Mouse (Mus musculus) stomach, embryonic 14.5 days (tissue): ENCODE results near the gene Clec2h. TPM values are rescaled to one million over a fixed set of nuclear protein-coding genes. Genes with fewer than 3 reads are reported as not detected.

Experiments used
- ATAC-seq: fragments of 200-750 bp; cut with Nextera tagmentation; 2 replicates; pipeline ENCODE4 v1.8.0; 2017; ENCODE audit warnings: low read depth, moderate TSS enrichment; ENCODE audit not compliant: insufficient number of reproducible peaks, insufficient read depth, low FRiP score
- H3K27ac ChIP-seq: fragments of 300-500 bp; sonication (generic); 2 replicates; pipeline ENCODE4 v1.5.1; 2014; ENCODE audit warnings: mild to moderate bottlenecking, low read length, moderate library complexity, mixed read lengths
- H3K27me3 ChIP-seq: fragments of 300-500 bp; sonication (generic); 2 replicates; pipeline ENCODE4 v1.6.1; 2014; ENCODE audit warnings: low read length, control low read depth, mixed read lengths; ENCODE audit not compliant: control insufficient read depth, insufficient read depth
- H3K36me3 ChIP-seq: fragments of 300-500 bp; sonication (generic); 2 replicates; pipeline ENCODE4 v1.6.1; 2014; ENCODE audit warnings: mild to moderate bottlenecking, control low read depth, low read length, moderate library complexity, mixed read lengths; ENCODE audit not compliant: control insufficient read depth, insufficient read depth
- H3K4me1 ChIP-seq: fragments of 300-500 bp; sonication (generic); 2 replicates; pipeline ENCODE4 v1.6.1; 2014; ENCODE audit warnings: low read length, control low read depth, mixed read lengths; ENCODE audit not compliant: control insufficient read depth, insufficient read depth
- H3K4me2 ChIP-seq: fragments of 300-500 bp; sonication (generic); replicated peaks from 2 replicates; pipeline ENCODE4 v1.6.1; 2014; ENCODE audit warnings: low read depth, low read length, control low read depth
- H3K4me3 ChIP-seq: fragments of 300-500 bp; sonication (generic); 2 replicates; pipeline ENCODE4 v1.5.1; 2014; ENCODE audit warnings: low read depth, low read length, control low read depth
- H3K9ac ChIP-seq: fragments of 300-500 bp; sonication (generic); replicated peaks from 2 replicates; pipeline ENCODE4 v1.6.1; 2014; ENCODE audit warnings: low read depth, mild to moderate bottlenecking, control low read depth, low read length, moderate library complexity, mixed read lengths
- H3K9me3 ChIP-seq: fragments of 300-500 bp; sonication (generic); 2 replicates; pipeline ENCODE4 v1.6.1; 2016; ENCODE audit warnings: low read depth, low read length, control low read depth; ENCODE audit not compliant: control insufficient read depth
- WGBS: fragments of 180-500 bp; shearing (Covaris S2); extraction: QIAGEN DNeasy Blood & Tissue Kit; methylation state at CpG from one replicate; pipeline ENCODE4 v1.1.7; 2014; 5-methylcytosine and 5-hydroxymethylcytosine counted together
- polyA plus RNA-seq: library from polyadenylated mRNA; unstranded; fragments of >200 nt; fragmentation: Nextera tagmentation; extraction: Ambion mirVana; gene quantifications from 2 replicates; pipeline ENCODE4 v1.2.1, GENCODE M21; 2014

Gene Clec2h
- polyA plus RNA-seq, 1 experiment from 2014 or later, result not detected

GRCm38 (mm10) chr6:128669936-128670335, 7.8 kb downstream of the Clec2h start:
- Histone ChIP-seq H3K36me3 (no peaks in the 10 kb centered on the region), H3K4me1 (no peaks in the 10 kb centered on the region), H3K4me3 (no peak overlapping the region), H3K27me3 (no peaks in the 10 kb centered on the region), H3K27ac (no peak overlapping the region), H3K9me3 (no peaks in the 10 kb centered on the region), H3K4me2 (no peak overlapping the region), H3K9ac (no peak overlapping the region)
- WGBS, result 42% methylated on average over 4 of the region's 4 CpGs
- no peak for ATAC-seq

GRCm38 (mm10) chr6:128679574-128679973, 17.4 kb downstream of the Clec2h start:
- Histone ChIP-seq H3K36me3 (no peaks in the 10 kb centered on the region), H3K9me3 (no peaks in the 10 kb centered on the region), H3K4me2 (no peak overlapping the region), H3K4me1 (no peaks in the 10 kb centered on the region), H3K27ac (no peak overlapping the region), H3K9ac (no peak overlapping the region), H3K4me3 (no peak overlapping the region), H3K27me3 (no peaks in the 10 kb centered on the region)
- no peak for ATAC-seq

GRCm38 (mm10) chr6:128701691-128702090, 39.5 kb downstream of the Clec2h start:
- WGBS, result 79% methylated on average over 3 of the region's 3 CpGs
- no peaks in the 10 kb centered on the region for H3K36me3 ChIP-seq
- ATAC-seq, result no peak
- no peak overlapping the region for H3K9ac ChIP-seq
- no peak overlapping the region for H3K4me2 ChIP-seq
- no peaks in the 10 kb centered on the region for H3K9me3 ChIP-seq
- H3K4me1 ChIP-seq, result no peaks in the 10 kb centered on the region
- no peak overlapping the region for H3K27ac ChIP-seq
- H3K4me3 ChIP-seq, result no peak overlapping the region
- no peaks in the 10 kb centered on the region for H3K27me3 ChIP-seq

GRCm38 (mm10) chr6:128722959-128723358, 60.8 kb downstream of the Clec2h start, which contains the start of gene Klrb1:
Klrb1 (minus strand) TSS chr6:128723059.
- Histone ChIP-seq H3K9ac (no peak within 1 kb of the TSS), H3K27me3 (no peaks in the 10 kb centered on the region), H3K4me2 (no peak within 1 kb of the TSS), H3K9me3 (no peaks in the 10 kb centered on the region), H3K4me3 (no peak within 1 kb of the TSS), H3K36me3 (no peaks in the 10 kb centered on the region), H3K4me1 (no peaks in the 10 kb centered on the region), H3K27ac (no peak within 1 kb of the TSS)
- 87% methylated on average over 4 of the region's 4 CpGs for WGBS
- no peak for ATAC-seq

Other genes starting within 250 kb of the Clec2h start
- 33.4 and 39.0 TPM in 2 replicates for gene Itfg2, start 237.5 kb upstream of the Clec2h start, polyA plus RNA-seq
- 392 and 413 TPM in 2 replicates for gene Fkbp4, start 223.7 kb upstream of the Clec2h start, polyA plus RNA-seq
- 0.07 and 0.10 TPM in 2 replicates for gene Pzp, start 135.7 kb upstream of the Clec2h start, polyA plus RNA-seq
- gene A2ml1, start 80.8 kb upstream of the Clec2h start, polyA plus RNA-seq, result 3.8 and 4.4 TPM in 2 replicates
- gene Klrb1a, start 38.9 kb upstream of the Clec2h start, polyA plus RNA-seq, result not detected in 2 replicates
- not detected in 2 replicates for gene Klrb1, start 60.7 kb downstream of the Clec2h start, polyA plus RNA-seq
- not detected in 2 replicates for gene Klrb1c, start 126.8 kb downstream of the Clec2h start, polyA plus RNA-seq
- gene Gm44511, start 163.9 kb downstream of the Clec2h start, polyA plus RNA-seq, result not detected in 2 replicates
- 0.29 and 0.34 TPM in 2 replicates for gene Klrb1b, start 163.9 kb downstream of the Clec2h start, polyA plus RNA-seq
- gene Clec2i, start 225.2 kb downstream of the Clec2h start, polyA plus RNA-seq, result not detected in 2 replicates
- 1.5 and 1.9 TPM in 2 replicates for gene BC035044, start 228.7 kb downstream of the Clec2h start, polyA plus RNA-seq